Mouse (Mus musculus): ENCODE results near the gene Retreg3. TPM values are rescaled to one million over a fixed set of nuclear protein-coding genes. Genes with fewer than 3 reads are reported as not detected.

Retreg3 gene
- polyA plus RNA-seq, 1 experiment: 41.2 TPM

- Histone ChIP-seq H3K27me3 (ENCODE audit: control insufficient read depth, insufficient read depth, insufficient read length) (no peaks in the 10 kb centered on the region), H3K36me3 (ENCODE audit: control insufficient read depth, insufficient read depth) (no peaks in the 10 kb centered on the region), H3K4me2 (ENCODE audit: low read depth) (no peak overlapping the region), H3ac (ENCODE audit: control insufficient read depth, insufficient read length) (no peak overlapping the region), H3K4me3 (no peak overlapping the region), H3K79me2 (ENCODE audit: control insufficient read depth, insufficient read depth) (no peaks in the 10 kb centered on the region)
- TF ChIP-seq SRF (IDR thresholded peaks at IDR 0.05; ENCODE audit: control insufficient read depth, insufficient read length, low read depth): no peak
- TF ChIP-seq POLR2AphosphoS2 (IDR thresholded peaks at IDR 0.05; ENCODE audit: insufficient read length, low read depth): no peak
- no peak for TF ChIP-seq CEBPB (IDR thresholded peaks at IDR 0.05; ENCODE audit: insufficient read depth, poor library complexity, severe bottlenecking)
- TF ChIP-seq TCF12 (IDR thresholded peaks at IDR 0.05; ENCODE audit: insufficient read depth, poor library complexity, severe bottlenecking): no peak
- TF ChIP-seq USF1 (IDR thresholded peaks at IDR 0.05; ENCODE audit: low read depth): no peak
- no peak for TF ChIP-seq POLR2A (IDR thresholded peaks at IDR 0.05; ENCODE audit: insufficient read length, low read depth)
- no peak for TF ChIP-seq REST (IDR thresholded peaks at IDR 0.05; ENCODE audit: insufficient read depth, insufficient read length)
- no peak for TF ChIP-seq MAX (IDR thresholded peaks at IDR 0.05; ENCODE audit: low read depth)
- TF ChIP-seq MYOD1 (IDR thresholded peaks at IDR 0.05; ENCODE audit: control insufficient read depth in 1 of 3, insufficient read length in 2 of 3, low read depth in 2 of 3): no peak
- no peak for TF ChIP-seq E2F4 (IDR thresholded peaks at IDR 0.05; ENCODE audit: insufficient read depth)
- no peak for TF ChIP-seq TCF3 (IDR thresholded peaks at IDR 0.05; ENCODE audit: insufficient read length, low read depth)
- no peak for TF ChIP-seq MYOG (IDR thresholded peaks at IDR 0.05; ENCODE audit: control insufficient read depth in 1 of 3, insufficient read depth in 1 of 3, insufficient read length in 2 of 3, low read depth in 2 of 3)
Measured at GRCm38 (mm10) chr11:101149178-101150105, 29.7 kb upstream of the Retreg3 start.

DNA sequence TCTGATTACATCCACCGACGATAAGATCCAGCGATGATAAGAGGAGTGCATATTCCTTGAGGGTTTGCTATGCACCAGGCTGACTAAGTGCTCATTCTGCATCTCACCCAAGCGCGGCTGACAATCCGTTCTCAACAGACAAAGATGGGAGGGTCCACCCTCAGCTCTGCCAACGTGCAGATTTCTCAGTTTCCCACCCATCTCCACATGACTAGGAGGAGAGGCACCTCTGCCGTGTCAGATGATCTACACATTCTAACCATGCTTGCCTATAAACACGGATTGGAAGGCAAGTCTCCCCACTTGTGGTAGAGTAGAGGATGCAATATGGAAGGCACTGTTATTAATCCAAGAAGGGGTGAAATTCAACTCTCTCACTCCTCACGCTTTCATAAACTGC lies 29.1 kb upstream of the Retreg3 start:
- TF ChIP-seq TCF3 (IDR thresholded peaks at IDR 0.05; ENCODE audit: insufficient read length, low read depth): no peak
- no peak for TF ChIP-seq POLR2AphosphoS2 (IDR thresholded peaks at IDR 0.05; ENCODE audit: insufficient read length, low read depth)
- no peak for TF ChIP-seq POLR2A (IDR thresholded peaks at IDR 0.05; ENCODE audit: insufficient read length, low read depth)
- TF ChIP-seq MYOG (IDR thresholded peaks at IDR 0.05; ENCODE audit: control insufficient read depth in 1 of 3, insufficient read depth in 1 of 3, insufficient read length in 2 of 3, low read depth in 2 of 3): no peak
- TF ChIP-seq CEBPB (IDR thresholded peaks at IDR 0.05; ENCODE audit: insufficient read depth, poor library complexity, severe bottlenecking): no peak
- TF ChIP-seq TCF12 (IDR thresholded peaks at IDR 0.05; ENCODE audit: insufficient read depth, poor library complexity, severe bottlenecking): no peak
- TF ChIP-seq USF1 (IDR thresholded peaks at IDR 0.05; ENCODE audit: low read depth): no peak
- no peak for TF ChIP-seq SRF (IDR thresholded peaks at IDR 0.05; ENCODE audit: control insufficient read depth, insufficient read length, low read depth)
- no peak for TF ChIP-seq MYOD1 (IDR thresholded peaks at IDR 0.05; ENCODE audit: control insufficient read depth in 1 of 3, insufficient read length in 2 of 3, low read depth in 2 of 3)
- no peak for TF ChIP-seq REST (IDR thresholded peaks at IDR 0.05; ENCODE audit: insufficient read depth, insufficient read length)
- TF ChIP-seq MAX (IDR thresholded peaks at IDR 0.05; ENCODE audit: low read depth): no peak
- TF ChIP-seq E2F4 (IDR thresholded peaks at IDR 0.05; ENCODE audit: insufficient read depth): no peak
- Histone ChIP-seq H3ac (ENCODE audit: control insufficient read depth, insufficient read length) (no peak overlapping the region), H3K36me3 (ENCODE audit: control insufficient read depth, insufficient read depth) (no peaks in the 10 kb centered on the region), H3K27me3 (ENCODE audit: control insufficient read depth, insufficient read depth, insufficient read length) (no peaks in the 10 kb centered on the region), H3K4me2 (ENCODE audit: low read depth) (no peak overlapping the region), H3K4me3 (no peak overlapping the region), H3K79me2 (ENCODE audit: control insufficient read depth, insufficient read depth) (no peaks in the 10 kb centered on the region)

GRCm38 (mm10) chr11:101146377-101146776 lies 26.7 kb upstream of the Retreg3 start:
- no peak overlapping the region for H3K4me2 ChIP-seq (ENCODE audit: low read depth)
- no peak for TF ChIP-seq TCF12 (IDR thresholded peaks at IDR 0.05; ENCODE audit: insufficient read depth, poor library complexity, severe bottlenecking)
- no peak for TF ChIP-seq REST (IDR thresholded peaks at IDR 0.05; ENCODE audit: insufficient read depth, insufficient read length)
- TF ChIP-seq SRF (IDR thresholded peaks at IDR 0.05; ENCODE audit: control insufficient read depth, insufficient read length, low read depth): no peak
- TF ChIP-seq USF1 (IDR thresholded peaks at IDR 0.05; ENCODE audit: low read depth): no peak
- no peak for TF ChIP-seq POLR2A (IDR thresholded peaks at IDR 0.05; ENCODE audit: insufficient read length, low read depth)
- TF ChIP-seq MAX (IDR thresholded peaks at IDR 0.05; ENCODE audit: low read depth): no peak
- no peak for TF ChIP-seq E2F4 (IDR thresholded peaks at IDR 0.05; ENCODE audit: insufficient read depth)
- no peak for TF ChIP-seq MYOD1 (IDR thresholded peaks at IDR 0.05; ENCODE audit: control insufficient read depth in 1 of 3, insufficient read length in 2 of 3, low read depth in 2 of 3)
- no peak for TF ChIP-seq CEBPB (IDR thresholded peaks at IDR 0.05; ENCODE audit: insufficient read depth, poor library complexity, severe bottlenecking)
- TF ChIP-seq MYOG (IDR thresholded peaks at IDR 0.05; ENCODE audit: control insufficient read depth in 1 of 3, insufficient read depth in 1 of 3, insufficient read length in 2 of 3, low read depth in 2 of 3): no peak
- no peak for TF ChIP-seq POLR2AphosphoS2 (IDR thresholded peaks at IDR 0.05; ENCODE audit: insufficient read length, low read depth)
- TF ChIP-seq TCF3 (IDR thresholded peaks at IDR 0.05; ENCODE audit: insufficient read length, low read depth): no peak
- H3K79me2 ChIP-seq (ENCODE audit: control insufficient read depth, insufficient read depth): no peaks in the 10 kb centered on the region
- no peak overlapping the region for H3K4me3 ChIP-seq
- no peaks in the 10 kb centered on the region for H3K36me3 ChIP-seq (ENCODE audit: control insufficient read depth, insufficient read depth)
- no peaks in the 10 kb centered on the region for H3K27me3 ChIP-seq (ENCODE audit: control insufficient read depth, insufficient read depth, insufficient read length)
- H3ac ChIP-seq (ENCODE audit: control insufficient read depth, insufficient read length): no peak overlapping the region

GRCm38 (mm10) chr11:101143338-101144225 lies 23.9 kb upstream of the Retreg3 start:
- no peak overlapping the region for H3K4me3 ChIP-seq
- H3K4me2 ChIP-seq (ENCODE audit: low read depth): peak overlapping the region; percentile 6
- no peak for TF ChIP-seq TCF12 (IDR thresholded peaks at IDR 0.05; ENCODE audit: insufficient read depth, poor library complexity, severe bottlenecking)
- TF ChIP-seq SRF (IDR thresholded peaks at IDR 0.05; ENCODE audit: control insufficient read depth, insufficient read length, low read depth): no peak
- H3K27me3 ChIP-seq (ENCODE audit: control insufficient read depth, insufficient read depth, insufficient read length): no peaks in the 10 kb centered on the region
- no peaks in the 10 kb centered on the region for H3K79me2 ChIP-seq (ENCODE audit: control insufficient read depth, insufficient read depth)
- H3K36me3 ChIP-seq (ENCODE audit: control insufficient read depth, insufficient read depth): no peaks in the 10 kb centered on the region
- H3ac ChIP-seq (ENCODE audit: control insufficient read depth, insufficient read length): no peak overlapping the region

All from myocyte (in vitro differentiated cells).